Mouse (Mus musculus) brown adipose tissue, adult 24 weeks (tissue): ENCODE data around the gene Cachd1. TPM values are rescaled to one million over a fixed set of nuclear protein-coding genes. Genes with fewer than 3 reads are reported as not detected.
A peak's percentile ranks its signal among the peaks of the same experiment; 100 is the strongest.

Source experiments
- H3K27ac ChIP-seq: fragments of 200-500 bp; replicated peaks from 2 replicates; pipeline ENCODE4 v1.5.1; 2012; ENCODE audit warnings: low read depth, mild to moderate bottlenecking, low read length
- H3K4me1 ChIP-seq: fragments of 200-500 bp; 2 replicates; pipeline ENCODE4 v1.6.1; 2012; ENCODE audit warnings: low read length, mixed read lengths; ENCODE audit not compliant: control insufficient read depth, insufficient read depth, insufficient read length
- H3K4me3 ChIP-seq: fragments of 200-500 bp; 2 replicates; pipeline ENCODE4 v1.5.1; 2012; ENCODE audit warnings: low read depth, mild to moderate bottlenecking, low read length, moderate library complexity; ENCODE audit not compliant: insufficient read depth
- polyA plus RNA-seq: library from polyadenylated mRNA; stranded (reverse); fragments of >200 nt; gene quantifications from 2 replicates; pipeline ENCODE4 v1.2.4, GENCODE M21; 2012; ENCODE audit not compliant: missing spikeins, insufficient read depth, insufficient read length

Cachd1 gene
- polyA plus RNA-seq, 1 experiment: 1.8 TPM

GRCm38 (mm10) chr4:100778082-100778481 is 1.6 kb downstream of the Cachd1 start:
- no peak overlapping the region for H3K27ac ChIP-seq
- peak overlapping the region; percentile 76 for H3K4me3 ChIP-seq
- no peaks in the 10 kb centered on the region for H3K4me1 ChIP-seq

- Histone ChIP-seq H3K27ac (no peak overlapping the region), H3K4me1 (no peaks in the 10 kb centered on the region), H3K4me3 (no peak overlapping the region)
Observed at GRCm38 (mm10) chr4:100779023-100779422, 2.5 kb downstream of the Cachd1 start.

GRCm38 (mm10) chr4:100779695-100780094 is 3.2 kb downstream of the Cachd1 start:
- no peak overlapping the region for H3K4me3 ChIP-seq
- no peaks in the 10 kb centered on the region for H3K4me1 ChIP-seq
- no peak overlapping the region for H3K27ac ChIP-seq

GRCm38 (mm10) chr4:100780911-100781310 is 4.4 kb downstream of the Cachd1 start:
- no peak overlapping the region for H3K27ac ChIP-seq
- no peak overlapping the region for H3K4me3 ChIP-seq
- H3K4me1 ChIP-seq: no peaks in the 10 kb centered on the region

GRCm38 (mm10) chr4:100782348-100782747 is 5.9 kb downstream of the Cachd1 start:
- no peaks in the 10 kb centered on the region for H3K4me1 ChIP-seq
- H3K27ac ChIP-seq: no peak overlapping the region
- no peak overlapping the region for H3K4me3 ChIP-seq

GRCm38 (mm10) chr4:100782891-100783290 is 6.4 kb downstream of the Cachd1 start:
- Histone ChIP-seq H3K4me1 (no peaks in the 10 kb centered on the region), H3K27ac (no peak overlapping the region), H3K4me3 (no peak overlapping the region)

GRCm38 (mm10) chr4:100787201-100787600 is 10.7 kb downstream of the Cachd1 start:
- no peak overlapping the region for H3K27ac ChIP-seq
- no peak overlapping the region for H3K4me3 ChIP-seq
- H3K4me1 ChIP-seq: no peaks in the 10 kb centered on the region

- Histone ChIP-seq H3K4me3 (no peak overlapping the region), H3K27ac (no peak overlapping the region), H3K4me1 (no peaks in the 10 kb centered on the region)
Observed at GRCm38 (mm10) chr4:100790176-100790575, 13.7 kb downstream of the Cachd1 start.

- no peak overlapping the region for H3K27ac ChIP-seq
Observed at GRCm38 (mm10) chr4:100793147-100793546, 16.7 kb downstream of the Cachd1 start.

GRCm38 (mm10) chr4:100795523-100795922 is 19.0 kb downstream of the Cachd1 start:
- Histone ChIP-seq H3K27ac (no peak overlapping the region), H3K4me3 (no peak overlapping the region)

More at GRCm38 (mm10) chr4:100793147-100793546, 16.7 kb downstream of the Cachd1 start:
- Histone ChIP-seq H3K4me1 (no peaks in the 10 kb centered on the region), H3K4me3 (no peak overlapping the region)

GRCm38 (mm10) chr4:100800730-100801442 is 24.4 kb downstream of the Cachd1 start:
- Histone ChIP-seq H3K27ac (no peak overlapping the region), H3K4me3 (no peak overlapping the region), H3K4me1 (no peaks in the 10 kb centered on the region)

More at GRCm38 (mm10) chr4:100795523-100795922, 19.0 kb downstream of the Cachd1 start:
- no peaks in the 10 kb centered on the region for H3K4me1 ChIP-seq

GRCm38 (mm10) chr4:100801443-100801786 is 24.9 kb downstream of the Cachd1 start:
- no peak overlapping the region for H3K27ac ChIP-seq

GRCm38 (mm10) chr4:100811057-100811695 is 34.7 kb downstream of the Cachd1 start:
- H3K27ac ChIP-seq: no peak overlapping the region
- H3K4me3 ChIP-seq: no peak overlapping the region
- H3K4me1 ChIP-seq: peaks cover 4% of the 10 kb centered on the region; the same call in 1 of the 2 replicates

More at GRCm38 (mm10) chr4:100801443-100801786, 24.9 kb downstream of the Cachd1 start:
- no peaks in the 10 kb centered on the region for H3K4me1 ChIP-seq
- no peak overlapping the region for H3K4me3 ChIP-seq

GRCm38 (mm10) chr4:100811802-100812510 is 35.5 kb downstream of the Cachd1 start:
- no peak overlapping the region for H3K4me3 ChIP-seq
- H3K27ac ChIP-seq: no peak overlapping the region
- peaks cover 4% of the 10 kb centered on the region; the same call in 1 of the 2 replicates for H3K4me1 ChIP-seq

GRCm38 (mm10) chr4:100813767-100814461 is 37.4 kb downstream of the Cachd1 start:
- Histone ChIP-seq H3K27ac (no peak overlapping the region), H3K4me1 (peaks cover 4% of the 10 kb centered on the region; the same call in 1 of the 2 replicates), H3K4me3 (no peak overlapping the region)
